Mouse (Mus musculus) bone marrow macrophage, adult 2 months (primary cell): ENCODE data around the gene Fasn. TPM values are rescaled to one million over a fixed set of nuclear protein-coding genes. Genes with fewer than 3 reads are reported as not detected.
A peak's percentile ranks its signal among the peaks of the same experiment; 100 is the strongest.
"Not testable (repeated sequence)": the region's sequence is repeated elsewhere in the genome, so short reads cannot be mapped to it uniquely, and the experiment has no call there.

Source experiments
- H3K27ac ChIP-seq: 2 replicates; pipeline ENCODE4 v1.5.1; 2012; ENCODE audit warnings: low read depth, low read length; ENCODE audit not compliant: insufficient read depth
- H3K4me1 ChIP-seq: 2 replicates; pipeline ENCODE4 v1.6.1; 2012; ENCODE audit warnings: low read length; ENCODE audit not compliant: control insufficient read depth, insufficient read depth
- H3K4me3 ChIP-seq: 2 replicates; pipeline ENCODE4 v1.5.1; 2012; ENCODE audit warnings: mild to moderate bottlenecking, low read length, moderate library complexity; ENCODE audit not compliant: insufficient read depth
- CTCF ChIP-seq: IDR thresholded peaks from 2 replicates; pipeline ENCODE4 v1.5.1; 2012; ENCODE audit warnings: low read depth, mild to moderate bottlenecking, low read length, moderate library complexity
- POLR2A ChIP-seq: IDR thresholded peaks from 2 replicates; pipeline ENCODE4 v1.6.1; 2012; ENCODE audit warnings: mild to moderate bottlenecking, low read depth, low read length, borderline replicate concordance
- polyA plus RNA-seq: library from polyadenylated mRNA; stranded (reverse); fragments of >200 nt; gene quantifications from 2 replicates; pipeline ENCODE4 v1.2.4, GENCODE M21; 2012; ENCODE audit not compliant: missing spikeins, insufficient read depth, insufficient read length

Gene Fasn
- polyA plus RNA-seq, 1 experiment = 8.1 TPM

DNA sequence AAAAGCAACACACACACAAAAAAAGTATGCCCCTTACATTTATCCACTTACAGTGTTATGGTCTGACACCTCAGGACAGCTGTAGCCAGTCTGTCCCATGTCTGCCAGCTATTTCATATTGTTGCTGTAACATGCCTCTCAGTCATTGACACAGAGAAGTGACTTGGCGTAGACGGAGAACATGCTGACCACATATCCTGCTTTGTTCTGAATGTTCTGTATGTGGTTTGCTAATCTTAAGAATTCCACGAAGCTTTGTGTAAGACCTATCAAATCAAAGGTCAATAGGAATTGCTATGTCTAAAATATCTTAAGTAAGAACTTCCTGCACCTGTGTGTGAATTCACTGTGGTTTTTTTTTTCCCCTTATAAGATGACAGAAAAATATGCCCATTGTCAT lies 26.1 kb downstream of the Fasn start:
- no peak for TF ChIP-seq CTCF
- no peak for TF ChIP-seq POLR2A
- Histone ChIP-seq H3K4me1 (peaks cover 22% of the 10 kb centered on the region), H3K4me3 (no peak overlapping the region), H3K27ac (no peak overlapping the region)

DNA sequence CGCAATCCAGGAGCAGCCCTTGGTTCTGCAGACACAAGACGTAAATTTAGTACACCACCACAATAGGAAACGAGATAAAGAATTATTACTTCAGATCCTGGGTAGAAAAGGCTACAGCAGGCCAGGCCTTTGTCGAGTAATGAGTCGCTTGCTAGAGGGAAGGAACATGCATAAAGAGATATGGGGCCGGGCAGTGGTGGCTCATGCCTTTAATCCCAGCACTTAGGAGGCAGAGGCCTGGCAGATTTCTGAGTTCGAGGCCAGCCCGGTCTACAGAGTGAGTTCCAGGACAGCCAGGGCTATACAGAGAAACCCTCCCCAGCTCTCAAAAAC lies 27.8 kb downstream of the Fasn start:
- TF ChIP-seq CTCF (no peak), POLR2A (no peak)
- Histone ChIP-seq H3K4me1 (peaks cover 22% of the 10 kb centered on the region), H3K4me3 (0 out of 2 replicates have a peak overlapping the region, but pooled peaks have one; percentile 7), H3K27ac (peak overlapping the region; percentile 23)

DNA sequence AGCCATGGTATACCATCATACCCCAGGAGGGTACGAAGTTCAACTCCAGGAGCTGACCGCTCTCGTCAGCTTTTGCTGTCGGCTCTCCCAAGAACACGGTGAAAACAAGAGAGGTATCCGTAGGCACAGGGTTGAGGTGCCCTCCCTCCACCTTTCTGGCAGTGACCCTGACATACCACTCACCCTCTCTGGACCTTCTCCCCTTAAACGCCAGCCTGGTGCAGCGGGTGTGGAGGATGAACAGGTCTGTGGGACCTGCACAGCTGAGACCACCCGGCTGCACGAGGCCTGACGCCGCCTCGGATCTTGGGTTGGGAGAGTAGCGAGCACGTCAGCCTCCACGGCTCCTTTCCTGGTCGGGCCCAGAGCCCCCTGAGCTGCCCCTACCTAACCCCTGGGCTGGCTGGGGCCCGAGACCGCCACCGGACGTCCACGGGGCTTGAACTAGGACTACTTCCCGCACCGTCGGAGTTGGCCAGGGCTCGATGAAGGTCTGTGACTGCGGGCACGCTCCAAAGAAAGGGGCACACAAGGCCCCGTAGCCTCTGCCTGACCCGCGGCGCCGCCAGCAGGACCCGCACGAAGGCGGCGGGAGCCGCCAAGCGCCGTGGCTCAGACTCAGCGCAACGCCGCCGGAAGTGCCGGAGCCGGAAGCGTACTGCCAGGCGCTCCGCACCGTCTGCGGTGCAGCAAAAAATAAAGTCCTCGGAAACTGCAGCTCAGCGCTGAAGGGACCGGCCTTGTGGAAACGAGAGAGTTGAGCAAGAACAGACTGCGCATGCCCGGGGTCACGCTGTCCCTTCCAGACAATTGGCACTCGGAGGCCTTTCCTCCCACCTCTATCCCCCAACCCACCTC lies 28.4 kb downstream of the Fasn start, which contains the start of gene Dus1l:
Gene Dus1l, minus strand, starts transcription at position 648 of the 858 bp plus-strand sequence.
- peak within 1 kb of the TSS; percentile 23 for H3K27ac ChIP-seq
- peak within 1 kb of the TSS; percentile 79 for H3K4me3 ChIP-seq
- peaks cover 21% of the 10 kb centered on the region for H3K4me1 ChIP-seq
- TF ChIP-seq CTCF = no peak
- TF ChIP-seq POLR2A = no peak

DNA sequence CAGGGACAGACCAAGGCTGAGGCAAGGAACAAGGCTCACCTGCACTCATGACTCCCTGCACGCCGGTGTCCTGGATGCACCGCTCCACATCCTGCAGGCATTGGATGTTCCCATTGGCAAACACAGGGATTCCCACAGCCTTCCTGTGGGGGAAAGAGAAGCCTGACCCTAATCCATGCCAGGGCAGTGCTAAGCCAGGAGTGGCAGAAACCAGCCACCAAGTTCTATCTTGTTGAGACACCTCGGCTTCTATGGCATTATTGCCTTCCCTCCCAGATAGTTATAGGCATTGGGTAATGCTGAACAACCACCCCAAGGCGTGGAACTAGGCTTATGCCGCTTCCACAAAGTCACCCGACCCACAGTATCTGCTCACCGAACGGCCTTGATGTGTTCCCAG lies 31.7 kb downstream of the Fasn start:
- peaks cover 8% of the 10 kb centered on the region for H3K4me1 ChIP-seq
- H3K27ac ChIP-seq = no peak overlapping the region
- H3K4me3 ChIP-seq = no peak overlapping the region
- TF ChIP-seq POLR2A = no peak
- TF ChIP-seq CTCF = no peak

DNA sequence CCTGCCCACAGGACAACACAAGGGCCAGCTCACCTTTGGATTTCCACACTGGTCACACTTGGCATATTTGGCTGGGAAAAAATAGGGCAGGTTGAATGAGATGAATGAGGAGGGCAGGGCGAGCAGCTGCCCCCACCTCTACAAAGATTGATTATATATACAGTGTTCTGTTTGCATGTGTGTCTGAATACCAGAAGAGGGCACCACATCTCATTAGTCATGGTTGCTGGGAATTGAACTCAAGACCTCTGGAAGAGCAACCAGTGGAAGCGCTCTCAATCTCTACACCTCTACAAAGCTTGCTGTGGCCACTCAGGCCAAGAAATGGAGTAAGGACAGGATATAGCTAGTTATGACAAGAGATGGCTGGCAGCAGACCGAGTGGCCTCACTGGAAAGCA lies 34.5 kb downstream of the Fasn start:
- Histone ChIP-seq H3K4me1 (peaks cover 4% of the 10 kb centered on the region), H3K27ac (no peak overlapping the region), H3K4me3 (no peak overlapping the region)
- no peak for TF ChIP-seq POLR2A
- no peak for TF ChIP-seq CTCF

DNA sequence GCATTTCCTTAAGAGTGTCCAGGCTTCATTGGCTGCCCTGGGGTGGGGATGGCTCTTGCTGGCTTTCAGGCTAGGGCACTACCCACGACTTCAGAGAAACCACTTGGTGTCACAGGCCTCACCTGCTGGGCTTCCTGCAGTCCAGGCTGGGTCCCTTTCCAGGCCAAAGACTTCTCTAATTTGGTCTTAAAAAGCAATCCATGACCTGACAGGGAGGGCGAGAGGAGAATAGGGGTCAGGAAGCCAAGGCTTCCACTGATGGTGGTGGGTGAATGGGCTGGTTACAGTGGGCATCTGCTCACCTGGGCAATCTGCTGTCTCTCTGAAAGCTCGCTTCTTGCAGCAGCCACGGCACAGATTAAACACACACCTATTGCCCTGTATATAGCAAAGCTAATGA lies 35.0 kb downstream of the Fasn start:
- Histone ChIP-seq H3K4me3 (no peak overlapping the region), H3K27ac (no peak overlapping the region), H3K4me1 (peaks cover 4% of the 10 kb centered on the region)
- TF ChIP-seq POLR2A = no peak
- TF ChIP-seq CTCF = no peak

DNA sequence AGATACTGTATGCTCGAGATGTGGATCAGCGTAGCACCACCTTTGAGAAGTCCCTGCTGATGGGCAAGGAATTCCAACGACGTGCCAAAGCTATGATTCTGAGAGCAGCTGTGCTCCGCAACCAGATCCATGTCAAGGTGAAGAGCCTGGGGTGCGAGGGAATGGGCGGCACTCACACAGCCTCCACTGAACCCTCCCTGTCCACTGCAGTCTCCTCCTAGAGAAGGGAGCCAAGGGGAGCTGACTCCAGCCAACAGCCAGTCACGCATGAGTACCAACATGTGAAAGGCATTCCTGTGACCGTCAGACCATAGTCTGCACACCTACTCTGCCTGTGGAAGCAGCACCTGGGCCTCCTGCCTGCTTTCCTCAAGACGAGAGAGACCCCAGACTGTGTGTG lies 35.9 kb downstream of the Fasn start:
- not testable (repeated sequence) for H3K4me3 ChIP-seq, H3K4me1 ChIP-seq, H3K27ac ChIP-seq

DNA sequence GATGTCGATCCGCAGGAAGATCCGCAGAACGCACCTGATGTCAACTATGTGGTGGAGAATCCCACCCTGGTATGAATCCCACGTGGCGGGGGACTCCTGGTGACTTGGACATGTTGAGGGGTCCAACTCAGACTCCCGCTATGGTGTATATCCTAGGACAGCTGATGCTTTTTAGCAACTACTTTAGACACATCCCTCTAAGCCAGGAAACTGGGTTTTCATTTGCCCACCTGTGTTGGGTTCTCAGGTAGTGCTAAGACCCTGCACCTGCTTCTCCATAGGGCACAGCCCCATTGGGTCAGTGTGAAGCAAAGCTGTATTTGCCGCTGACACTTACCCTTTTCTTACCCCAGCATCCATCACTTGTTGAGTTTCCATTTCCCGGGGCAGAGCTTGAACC lies 39.2 kb downstream of the Fasn start:
- H3K27ac ChIP-seq = no peak overlapping the region
- no peak for TF ChIP-seq CTCF
- TF ChIP-seq POLR2A = no peak
- H3K4me1 ChIP-seq = peaks cover 4% of the 10 kb centered on the region
- peak overlapping the region; percentile 98 for H3K4me3 ChIP-seq

DNA sequence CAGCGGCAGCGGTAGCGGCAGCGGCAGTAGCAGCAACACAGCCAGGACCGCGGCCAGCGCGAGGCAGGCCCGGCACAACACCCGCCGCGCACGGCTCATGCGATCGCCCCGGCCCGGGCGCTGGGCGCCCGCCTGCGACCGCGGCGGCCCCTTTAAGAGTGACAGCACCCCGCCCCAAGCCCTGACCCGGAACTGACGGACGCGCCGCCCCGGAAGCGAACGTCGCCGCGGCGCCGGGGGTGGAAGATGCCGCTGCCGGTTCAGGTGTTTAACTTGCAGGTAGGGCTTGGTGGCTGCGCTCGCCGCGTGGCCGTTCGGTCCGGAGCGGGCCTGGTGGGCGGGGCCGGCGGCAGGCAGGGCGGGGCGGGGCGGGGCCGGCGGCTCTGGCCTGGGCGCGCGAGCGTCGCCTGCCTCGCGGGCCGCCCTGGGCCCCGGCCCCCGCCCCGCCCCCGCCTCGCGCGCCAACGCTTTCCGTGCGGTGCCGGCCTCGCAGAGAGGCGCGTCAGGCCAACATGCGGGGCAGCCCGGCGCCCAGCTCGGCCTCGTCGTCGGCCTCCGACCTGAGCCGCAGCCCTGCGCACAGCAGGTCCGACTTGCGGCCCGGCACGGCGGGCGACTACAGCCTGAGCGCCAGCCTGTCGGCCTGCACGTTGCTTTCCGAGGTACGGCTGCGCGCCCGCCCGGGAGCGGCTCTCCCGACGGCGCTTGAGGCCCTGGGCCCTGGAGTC lies 40.1 kb downstream of the Fasn start, which contains the start of the genes Rfng and Gps1:
Gene Rfng, minus strand, starts transcription at position 144 of the 728 bp plus-strand sequence.
Gene Gps1, plus strand, starts transcription at position 209 of the 728 bp plus-strand sequence.
- Histone ChIP-seq H3K4me1 (peaks cover 4% of the 10 kb centered on the region), H3K27ac (peak within 1 kb of the TSS; percentile 46; the same call in 1 of the 2 replicates), H3K4me3 (peak within 1 kb of the TSS; percentile 98)
- TF ChIP-seq POLR2A (no peak), CTCF (no peak)

DNA sequence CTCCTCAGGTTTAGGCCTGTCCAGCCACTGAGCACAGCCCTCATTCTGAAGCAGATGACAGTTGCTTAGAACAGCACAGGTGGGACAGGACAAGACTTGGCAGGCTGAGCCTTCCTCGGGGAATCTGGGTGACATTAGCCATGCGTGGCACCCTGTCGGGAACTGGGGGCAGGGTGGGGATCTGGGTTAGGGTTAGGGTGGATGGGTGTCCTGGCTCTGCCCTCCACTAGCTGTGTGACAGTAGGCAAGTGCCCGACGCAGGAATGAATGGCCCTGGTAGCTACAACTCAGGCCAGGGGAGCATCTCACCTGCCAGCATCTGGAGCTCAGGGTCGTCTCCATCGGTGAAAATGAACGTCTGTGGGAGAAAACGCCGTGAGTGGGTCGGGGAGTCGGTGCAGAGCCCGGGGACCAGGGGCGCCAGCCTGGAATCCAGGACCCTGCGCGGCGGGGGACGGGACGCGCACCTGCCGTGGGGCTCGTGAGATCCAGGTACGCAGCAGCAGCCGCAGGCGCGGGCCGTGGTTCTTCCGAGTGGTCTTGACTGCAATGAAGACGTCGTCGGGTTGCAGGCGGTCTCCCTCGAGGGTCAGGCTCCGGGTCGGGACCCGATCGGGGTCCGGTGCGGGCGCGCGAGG lies 40.8 kb downstream of the Fasn start:
- peaks cover 4% of the 10 kb centered on the region for H3K4me1 ChIP-seq
- H3K4me3 ChIP-seq = peak overlapping the region; percentile 89
- no peak for TF ChIP-seq POLR2A
- peak overlapping the region; percentile 20; the same call in 1 of the 2 replicates for H3K27ac ChIP-seq

DNA sequence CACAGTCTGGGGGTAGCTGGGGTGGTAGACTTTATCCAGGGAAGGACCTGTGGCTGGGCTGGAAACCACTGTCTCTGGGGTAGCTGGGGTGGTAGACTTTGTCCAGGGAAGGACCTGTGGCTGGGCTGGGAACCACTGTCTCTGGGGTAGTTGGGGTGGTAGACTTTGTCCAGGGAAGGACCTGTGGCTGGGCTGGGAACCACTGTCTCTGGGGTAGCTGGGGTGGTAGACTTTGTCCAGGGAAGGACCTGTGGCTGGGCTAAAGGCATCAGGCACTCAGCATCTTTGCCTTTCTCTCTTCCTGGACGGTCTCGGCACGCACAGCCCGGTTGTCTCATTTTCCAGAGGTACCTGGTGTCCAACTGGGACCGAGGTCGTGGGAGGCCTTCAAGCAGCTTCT lies 43.0 kb downstream of the Fasn start:
- not testable (repeated sequence) for H3K4me1 ChIP-seq, H3K27ac ChIP-seq, H3K4me3 ChIP-seq
